Mouse (Mus musculus) liver, adult 2 months (tissue): ENCODE measurements around the gene Nts.

Experiments
- CTCF ChIP-seq: fragments of 200-500 bp; IDR thresholded peaks from 2 replicates; pipeline ENCODE4 v1.5.1; 2011; ENCODE audit warnings: low read depth, low read length, control low read depth
- POLR2A ChIP-seq: fragments of 200-500 bp; IDR thresholded peaks from 2 replicates; pipeline ENCODE4 v1.6.1; 2011; ENCODE audit warnings: low read length, control low read depth; ENCODE audit not compliant: insufficient read depth; ENCODE audit errors: extremely low read depth

GRCm38 (mm10) chr10:102498754-102499153, 8.5 kb upstream of the Nts start:
- TF ChIP-seq CTCF (no peak), POLR2A (no peak)
